Mouse (Mus musculus) stomach, postnatal 0 days (tissue): Measurements from ENCODE around the gene Uqcrq.

ENCODE experiments used
- CTCF ChIP-seq: IDR thresholded peaks from 2 replicates; pipeline ENCODE4 v1.5.1; 2016; ENCODE audit warnings: antibody characterized with exemption, low read depth, mild to moderate bottlenecking, moderate library complexity
- EP300 ChIP-seq: optimal IDR thresholded peaks from 2 replicates; pipeline ENCODE3; 2016; ENCODE audit warnings: antibody characterized with exemption

- TF ChIP-seq CTCF (no peak), EP300 (no peak)
Measured at GRCm38 (mm10) chr11:53378918-53379317, 51.7 kb downstream of the Uqcrq start.
